Mouse (Mus musculus) retina, embryonic 14.5 days (tissue): Measurements from ENCODE around the gene Nmb.

ENCODE experiments used
- DNase-seq: peaks from one replicate; pipeline ENCODE4 v3.0.0-alpha.2; 2015; ENCODE audit warnings: low spot score

Gene Nmb

GRCm38 (mm10) chr7:80860227-80860626, 44.6 kb downstream of the Nmb start:
- DNase-seq: peak; percentile 64

- DNase-seq: peak; percentile 90
Observed at GRCm38 (mm10) chr7:80857181-80857580, 47.7 kb downstream of the Nmb start.

- no peak for DNase-seq
Observed at GRCm38 (mm10) chr7:80855316-80855715, 49.6 kb downstream of the Nmb start.

GRCm38 (mm10) chr7:80853218-80853617, 51.7 kb downstream of the Nmb start:
- DNase-seq: no peak
